Mouse (Mus musculus): Measurements from ENCODE around the gene Hist1h3g.
A peak's percentile ranks its signal among the peaks of the same experiment; 100 is the strongest.
"Not testable (repeated sequence)": the region's sequence is repeated elsewhere in the genome, so short reads cannot be mapped to it uniquely, and the experiment has no call there.

Hist1h3g gene

GRCm38 (mm10) chr13:23535137-23536075, at the start of gene Hist1h3g:
Hist1h3g (plus strand) TSS chr13:23535422.
- DNase-seq (ENCODE audit: low read depth, low spot score): not testable (repeated sequence)

GRCm38 (mm10) chr13:23488400-23489322, 46.6 kb upstream of the Hist1h3g start, which contains the start of gene Btn2a2:
Btn2a2 (minus strand) TSS chr13:23488857.
- DNase-seq (ENCODE audit: low read depth, low spot score): no peak

- DNase-seq (ENCODE audit: low read depth, low spot score): no peak
Measured at GRCm38 (mm10) chr13:23490863-23491262, 44.4 kb upstream of the Hist1h3g start.

GRCm38 (mm10) chr13:23491263-23491662, 44.0 kb upstream of the Hist1h3g start:
- DNase-seq (ENCODE audit: low read depth, low spot score): no peak

GRCm38 (mm10) chr13:23491990-23492389, 43.2 kb upstream of the Hist1h3g start:
- no peak for DNase-seq (ENCODE audit: low read depth, low spot score)

- DNase-seq (ENCODE audit: low read depth, low spot score): no peak
Measured at GRCm38 (mm10) chr13:23495526-23495925, 39.7 kb upstream of the Hist1h3g start.

- no peak for DNase-seq (ENCODE audit: low read depth, low spot score)
Measured at GRCm38 (mm10) chr13:23497656-23498321, 37.4 kb upstream of the Hist1h3g start.

- no peak for DNase-seq (ENCODE audit: low read depth, low spot score)
Measured at GRCm38 (mm10) chr13:23498653-23499052, 36.6 kb upstream of the Hist1h3g start.

GRCm38 (mm10) chr13:23499943-23500342, 35.3 kb upstream of the Hist1h3g start:
- no peak for DNase-seq (ENCODE audit: low read depth, low spot score)

- DNase-seq (ENCODE audit: low read depth, low spot score): peak; percentile 79
Measured at GRCm38 (mm10) chr13:23500424-23501200, 34.6 kb upstream of the Hist1h3g start.

GRCm38 (mm10) chr13:23501511-23501910, 33.7 kb upstream of the Hist1h3g start:
- no peak for DNase-seq (ENCODE audit: low read depth, low spot score)

GRCm38 (mm10) chr13:23502031-23502567, 33.1 kb upstream of the Hist1h3g start:
- DNase-seq (ENCODE audit: low read depth, low spot score): no peak

GRCm38 (mm10) chr13:23502916-23503315, 32.3 kb upstream of the Hist1h3g start:
- DNase-seq (ENCODE audit: low read depth, low spot score): no peak

GRCm38 (mm10) chr13:23503797-23504196, 31.4 kb upstream of the Hist1h3g start:
- DNase-seq (ENCODE audit: low read depth, low spot score): no peak

- DNase-seq (ENCODE audit: low read depth, low spot score): no peak
Measured at GRCm38 (mm10) chr13:23505662-23506345, 29.4 kb upstream of the Hist1h3g start.

GRCm38 (mm10) chr13:23506351-23506750, 28.9 kb upstream of the Hist1h3g start:
- DNase-seq (ENCODE audit: low read depth, low spot score): no peak

- no peak for DNase-seq (ENCODE audit: low read depth, low spot score)
Measured at GRCm38 (mm10) chr13:23506819-23507515, 28.3 kb upstream of the Hist1h3g start.

- DNase-seq (ENCODE audit: low read depth, low spot score): no peak
Measured at GRCm38 (mm10) chr13:23510127-23510526, 25.1 kb upstream of the Hist1h3g start.

GRCm38 (mm10) chr13:23513517-23513916, 21.7 kb upstream of the Hist1h3g start:
- DNase-seq (ENCODE audit: low read depth, low spot score): no peak
